Mouse (Mus musculus) heart, adult 2 months (tissue): ENCODE measurements around the gene Supt7l. TPM values are rescaled to one million over a fixed set of nuclear protein-coding genes. Genes with fewer than 3 reads are reported as not detected.
A peak's percentile ranks its signal among the peaks of the same experiment; 100 is the strongest.

Source experiments
- DNase-seq, 2 experiments: peaks; one replicate each; pipeline ENCODE4 v3.0.0; 2021
- H3K27ac ChIP-seq: fragments of 200-600 bp; 2 replicates; pipeline ENCODE4 v1.8.1; 2022
- H3K27me3 ChIP-seq: fragments of 200-500 bp; 2 replicates; pipeline ENCODE4 v1.6.1; 2012; ENCODE audit warnings: mild to moderate bottlenecking, low read length, inconsistent platforms, mixed read lengths; ENCODE audit not compliant: control insufficient read depth, insufficient read depth
- H3K36me3 ChIP-seq: fragments of 200-500 bp; 2 replicates; pipeline ENCODE4 v1.6.1; 2012; ENCODE audit warnings: low read length, inconsistent platforms; ENCODE audit not compliant: control insufficient read depth, insufficient read depth
- H3K4me1 ChIP-seq: fragments of 200-500 bp; 2 replicates; pipeline ENCODE4 v1.6.1; 2011; ENCODE audit warnings: low read length; ENCODE audit not compliant: control insufficient read depth, insufficient read depth
- H3K4me3 ChIP-seq: fragments of 200-600 bp; 2 replicates; pipeline ENCODE4 v1.8.1; 2022
- H3K79me2 ChIP-seq: fragments of 200-500 bp; replicated peaks from 2 replicates; pipeline ENCODE4 v1.6.1; 2012; ENCODE audit warnings: mild to moderate bottlenecking, inconsistent platforms, low read length, moderate library complexity, mixed read lengths; ENCODE audit not compliant: control insufficient read depth, insufficient read depth
- H3K9ac ChIP-seq: fragments of 200-500 bp; 2 replicates; pipeline ENCODE4 v1.6.1; 2012; ENCODE audit warnings: low read depth, mild to moderate bottlenecking, control low read depth, inconsistent platforms, low read length, mixed read lengths
- CTCF ChIP-seq: fragments of 200-600 bp; IDR thresholded peaks from 2 replicates; pipeline ENCODE4 v1.8.1; 2022; ENCODE audit warnings: antibody characterized with exemption, mild to moderate bottlenecking, moderate library complexity
- EP300 ChIP-seq: fragments of 200-500 bp; IDR thresholded peaks from 2 replicates; pipeline ENCODE4 v1.6.1; 2011; ENCODE audit warnings: low read depth, low read length, control low read depth; ENCODE audit not compliant: insufficient read depth
- POLR2A ChIP-seq: fragments of 200-500 bp; IDR thresholded peaks from 2 replicates; pipeline ENCODE4 v1.6.1; 2011; ENCODE audit warnings: mild to moderate bottlenecking, low read depth, low read length, control low read depth; ENCODE audit not compliant: insufficient read depth
- WGBS: fragments of 180-500 bp; shearing (Covaris S2); methylation state at CpG from one replicate; pipeline ENCODE4 v1.1.7; 2018; 5-methylcytosine and 5-hydroxymethylcytosine counted together
- intact Hi-C: fragments of 180-260 bp; cut with DNase I; formaldehyde crosslinking; loops from one replicate; pipeline ENCODE4 v1.15.1; 2025
- polyA plus RNA-seq: library from polyadenylated mRNA; depleted of rRNA; stranded (reverse); fragments of >200 nt; gene quantifications from 2 replicates; pipeline ENCODE4 v1.2.3, GENCODE M21; 2012
- total RNA-seq, 2 experiments: library from RNA; stranded (reverse); gene quantifications; 2 replicates each; pipeline ENCODE4 v1.2.3; 2021

Supt7l gene
- total and polyA plus RNA-seq, 3 experiments = 11.2 to 14.6 (median 13.3) TPM

DNA sequence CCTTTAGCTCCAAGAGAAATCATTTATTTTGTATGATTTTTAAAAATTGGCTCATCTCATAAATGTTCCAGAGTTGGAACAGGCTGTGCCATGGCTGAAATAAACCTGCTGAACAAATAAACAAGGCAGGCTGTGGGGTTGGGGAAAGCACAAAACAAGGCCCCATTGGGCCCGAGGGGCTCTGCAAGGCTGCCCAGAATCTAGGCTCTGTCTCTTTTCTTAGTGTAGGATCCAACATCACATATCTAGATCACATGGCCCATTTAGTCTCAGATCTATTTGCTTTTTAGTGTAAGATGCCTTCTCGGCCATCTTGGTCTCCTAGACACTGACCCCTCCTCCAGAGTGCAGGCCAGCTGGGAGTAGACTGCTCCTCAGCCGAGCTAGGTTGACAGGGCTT is 38.9 kb upstream of the Supt7l start:
- peaks cover 4% of the 10 kb centered on the region for H3K36me3 ChIP-seq
- TF ChIP-seq POLR2A (no peak), CTCF (no peak), EP300 (no peak)
- DNase-seq = no peak
- no peaks in the 10 kb centered on the region for H3K79me2 ChIP-seq
- H3K9ac ChIP-seq = no peak overlapping the region
- no peak overlapping the region for H3K4me3 ChIP-seq
- 72% methylated on average over 3 of the region's 3 CpGs for WGBS
- intact Hi-C loops = no loop called here
- peaks cover 32% of the 10 kb centered on the region for H3K4me1 ChIP-seq
- no peaks in the 10 kb centered on the region for H3K27me3 ChIP-seq
- peak overlapping the region; percentile 79; the same call in 1 of the 2 replicates for H3K27ac ChIP-seq

DNA sequence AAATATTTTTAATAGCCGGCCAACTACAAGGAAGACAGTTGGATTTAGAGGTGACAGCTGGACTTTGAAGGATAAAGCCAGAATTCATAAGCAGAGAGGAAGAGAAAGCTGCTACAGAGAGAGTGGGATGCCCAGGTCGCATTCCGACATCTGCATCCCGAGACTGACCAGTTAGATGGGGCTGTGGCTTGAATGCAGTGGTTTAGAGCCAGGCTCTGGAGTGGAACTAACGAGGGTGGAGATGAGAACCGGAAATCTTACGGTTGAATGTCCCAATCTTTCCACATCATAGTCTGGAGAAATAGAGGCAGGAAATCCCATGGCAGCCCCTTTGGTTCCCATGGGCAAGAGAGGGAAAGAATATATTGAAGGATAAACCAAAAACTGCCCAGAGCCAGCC is 38.4 kb upstream of the Supt7l start:
- H3K36me3 ChIP-seq = peaks cover 4% of the 10 kb centered on the region
- H3K4me3 ChIP-seq = no peak overlapping the region
- H3K27ac ChIP-seq = peak overlapping the region; percentile 79
- H3K9ac ChIP-seq = no peak overlapping the region
- intact Hi-C loops = no loop called here
- no peaks in the 10 kb centered on the region for H3K79me2 ChIP-seq
- DNase-seq = no peak
- no peaks in the 10 kb centered on the region for H3K27me3 ChIP-seq
- TF ChIP-seq POLR2A (no peak), CTCF (no peak), EP300 (no peak)
- WGBS = 79% methylated on average over 7 of the region's 7 CpGs
- peaks cover 30% of the 10 kb centered on the region for H3K4me1 ChIP-seq

DNA sequence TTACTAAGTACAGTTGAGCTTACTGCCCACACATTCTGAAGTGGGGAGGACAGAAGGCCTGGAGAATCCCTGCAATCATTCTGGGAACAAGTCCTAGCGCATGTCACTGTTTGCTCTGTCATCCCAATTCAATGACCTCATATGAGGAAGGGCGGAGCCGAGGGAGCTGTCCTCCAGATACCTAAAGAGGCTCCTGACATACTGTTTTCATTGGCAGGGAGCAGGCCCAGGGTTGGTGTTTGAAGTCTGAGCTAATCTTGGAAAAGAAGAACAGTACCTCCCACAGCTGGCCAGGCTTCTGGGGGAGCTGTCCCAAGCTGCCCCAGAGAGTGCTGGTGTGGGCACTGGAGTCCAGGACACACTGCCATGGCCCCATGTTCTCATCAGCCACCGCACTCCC is 37.4 kb upstream of the Supt7l start:
- intact Hi-C loops = loop anchor here (5.0 kb wide), 1 partner anchor 132 kb away; the partner anchor contains the start of genes Babam2 and Rbks
- H3K27me3 ChIP-seq = no peaks in the 10 kb centered on the region
- H3K4me3 ChIP-seq = no peak overlapping the region
- peaks cover 4% of the 10 kb centered on the region for H3K36me3 ChIP-seq
- DNase-seq = peak; percentile 60 to 81
- WGBS = 34% methylated on average over 4 of the region's 4 CpGs
- no peaks in the 10 kb centered on the region for H3K79me2 ChIP-seq
- peaks cover 30% of the 10 kb centered on the region for H3K4me1 ChIP-seq
- TF ChIP-seq EP300 (no peak), POLR2A (peak; percentile 37; the same call in 1 of the 2 replicates), CTCF (no peak)
- H3K27ac ChIP-seq = peak overlapping the region; percentile 79
- H3K9ac ChIP-seq = no peak overlapping the region; the same call in 1 of the 2 replicates

DNA sequence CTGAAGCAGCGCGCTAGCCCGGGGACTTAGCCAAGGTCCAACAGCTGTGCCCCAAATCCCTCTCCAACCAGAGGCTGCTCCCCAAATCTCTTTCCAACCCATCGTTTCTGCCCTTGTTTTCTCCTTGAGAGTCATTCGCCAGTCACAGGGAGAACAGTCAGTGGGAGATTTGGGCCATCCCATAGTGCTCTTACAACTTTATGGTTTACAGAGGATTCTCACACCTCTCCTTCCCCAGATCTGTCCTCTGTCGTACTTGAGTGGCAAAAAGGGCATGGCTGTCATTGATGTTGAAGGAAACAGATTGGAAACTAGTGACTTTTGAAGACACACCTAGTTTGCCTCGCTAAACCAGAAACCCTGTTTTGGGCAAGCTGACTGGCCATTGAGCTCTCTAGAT is 36.3 kb upstream of the Supt7l start:
- no peaks in the 10 kb centered on the region for H3K27me3 ChIP-seq
- H3K36me3 ChIP-seq = peaks cover 4% of the 10 kb centered on the region
- H3K4me1 ChIP-seq = peaks cover 29% of the 10 kb centered on the region
- peak overlapping the region; percentile 79 for H3K27ac ChIP-seq
- TF ChIP-seq CTCF = no peak
- TF ChIP-seq EP300 = no peak
- no peak for TF ChIP-seq POLR2A
- H3K79me2 ChIP-seq = no peaks in the 10 kb centered on the region
- intact Hi-C loops = loop anchor here (1.0 to 5.0 kb wide), 5 partner anchors 33 to 633 kb away; partner anchors contain the start of genes Babam2, Mrpl33 and Rbks
- no peak for DNase-seq
- peak overlapping the region; percentile 37 for H3K9ac ChIP-seq
- no peak overlapping the region for H3K4me3 ChIP-seq
- 19% methylated on average over 7 of the region's 7 CpGs for WGBS

DNA sequence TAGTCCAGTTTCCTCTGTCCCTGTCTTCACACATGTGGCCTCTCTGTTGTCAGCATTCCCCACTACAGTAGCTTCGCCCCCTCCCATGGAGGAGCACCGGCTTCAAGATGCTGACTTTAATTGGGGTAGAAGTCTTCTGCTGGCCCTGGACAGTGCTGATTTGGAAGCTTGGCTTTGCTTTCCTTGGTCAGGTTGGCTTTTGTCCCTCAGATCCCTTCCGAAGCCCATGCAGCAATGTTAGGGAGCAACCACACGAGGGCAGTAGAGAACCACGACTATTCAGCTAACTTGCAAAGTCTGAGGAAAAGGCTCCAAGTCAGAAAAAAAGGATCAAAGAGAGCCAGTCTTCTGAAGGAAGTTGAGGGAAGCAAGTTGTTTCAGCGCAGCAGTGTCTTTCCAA is 35.9 kb upstream of the Supt7l start:
- DNase-seq = peak; percentile 71 to 75
- WGBS = 5% methylated on average over 6 of the region's 6 CpGs
- intact Hi-C loops = loop anchor here (1.0 to 5.0 kb wide), 5 partner anchors 33 to 634 kb away; partner anchors contain the start of genes Babam2, Mrpl33 and Rbks
- Histone ChIP-seq H3K36me3 (peaks cover 2% of the 10 kb centered on the region), H3K4me1 (peaks cover 28% of the 10 kb centered on the region), H3K4me3 (no peak overlapping the region), H3K27ac (peak overlapping the region; percentile 79), H3K27me3 (no peaks in the 10 kb centered on the region), H3K9ac (peak overlapping the region; percentile 37), H3K79me2 (no peaks in the 10 kb centered on the region)
- TF ChIP-seq POLR2A (no peak), EP300 (peak; percentile 98), CTCF (peak; percentile 95)

DNA sequence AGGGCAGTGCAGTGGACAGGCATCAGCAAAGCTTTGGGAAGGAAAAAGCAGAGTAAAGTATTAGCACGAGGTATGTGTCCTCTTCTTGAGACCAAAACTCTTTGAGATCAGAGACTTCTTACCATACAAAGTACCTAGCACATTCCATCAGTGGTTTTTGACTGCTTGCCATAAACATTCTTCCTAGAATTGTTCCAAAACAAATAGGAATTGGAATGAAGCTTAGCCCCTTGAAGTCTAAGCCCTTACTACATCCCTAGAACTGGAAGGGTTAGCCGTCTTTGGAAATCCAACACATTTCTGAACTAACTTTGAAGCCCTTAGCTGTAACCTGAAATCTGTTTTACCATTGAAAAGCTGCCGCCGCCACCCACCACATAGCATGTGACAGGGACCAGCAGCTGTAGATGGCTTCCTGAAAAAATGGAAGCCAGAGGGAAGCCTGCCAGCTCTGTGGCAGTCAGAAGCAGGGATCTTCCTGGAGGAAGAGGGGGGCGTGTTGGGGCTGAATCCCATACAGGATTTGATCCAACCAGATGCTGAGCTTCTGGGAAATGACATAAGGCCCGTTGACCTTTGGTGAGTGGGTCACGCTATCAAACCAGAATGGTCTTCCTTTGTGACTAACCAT is 34.5 kb upstream of the Supt7l start:
- Histone ChIP-seq H3K9ac (no peak overlapping the region), H3K4me3 (no peak overlapping the region), H3K79me2 (no peaks in the 10 kb centered on the region), H3K27me3 (no peaks in the 10 kb centered on the region), H3K4me1 (peaks cover 23% of the 10 kb centered on the region), H3K36me3 (peaks cover 2% of the 10 kb centered on the region), H3K27ac (peak overlapping the region; percentile 52)
- 46% methylated on average over 7 of the region's 7 CpGs for WGBS
- peak; percentile 58 to 67 for DNase-seq
- TF ChIP-seq POLR2A (no peak), EP300 (no peak), CTCF (no peak)
- intact Hi-C loops = loop anchor here (2.0 to 5.0 kb wide), 3 partner anchors 35 to 581 kb away; partner anchors contain the start of genes Babam2, Mrpl33 and Rbks
